Mouse (Mus musculus): ENCODE results near the gene Gm1553. TPM values are rescaled to one million over a fixed set of nuclear protein-coding genes. Genes with fewer than 3 reads are reported as not detected.

The Gm1553 gene
- not detected in 2 replicates for polyA plus RNA-seq (2015; fragmentation: Nextera tagmentation; extraction: Ambion mirVana)

DNA sequence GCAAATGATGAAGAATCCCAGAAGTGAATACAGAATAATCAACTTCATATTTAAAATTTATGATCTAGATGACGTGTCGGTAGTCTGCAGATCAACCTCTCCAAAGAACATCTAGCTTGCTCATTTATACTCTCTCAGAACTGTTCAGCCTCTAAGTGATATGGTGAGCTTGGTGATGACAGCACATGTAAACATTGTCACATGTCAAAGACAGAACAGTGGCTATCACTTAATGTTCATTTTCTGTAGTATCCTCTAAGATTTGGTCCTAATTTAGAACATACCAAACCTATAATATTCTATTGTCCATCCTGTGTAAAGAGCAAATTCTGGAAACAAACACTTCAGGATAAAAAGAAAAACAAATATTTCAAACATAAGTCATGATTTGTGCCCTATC, at the start of gene Gm1553:
Gm1553 (minus strand) TSS at position 101 of the 400 bp plus-strand sequence.
- H3K36me3 ChIP-seq (ENCODE audit: control insufficient read depth, insufficient read depth, low read length) = no peaks in the 10 kb centered on the region
- no peak within 1 kb of the TSS for H3K27ac ChIP-seq (ENCODE audit: low read length)
- H3K4me1 ChIP-seq (ENCODE audit: control insufficient read depth, insufficient read depth, low read length) = no peaks in the 10 kb centered on the region
- no peak within 1 kb of the TSS for H3K4me3 ChIP-seq (ENCODE audit: low read length)
- H3K9me3 ChIP-seq (ENCODE audit: control insufficient read depth, low read length) = no peaks in the 10 kb centered on the region
- H3K4me2 ChIP-seq (ENCODE audit: low read depth, low read length) = no peak within 1 kb of the TSS
- 87% methylated on average over 2 of the region's 2 CpGs for WGBS
- no peaks in the 10 kb centered on the region for H3K27me3 ChIP-seq (replicated peaks; ENCODE audit: control insufficient read depth, insufficient read depth, low read length)
- no peak for ATAC-seq
- no peak within 1 kb of the TSS for H3K9ac ChIP-seq (ENCODE audit: low read depth, low read length)

Other genes starting within 250 kb of the Gm1553 start
- gene 4932415D10Rik, start 176.0 kb downstream of the Gm1553 start, polyA plus RNA-seq (2015; fragmentation: Nextera tagmentation; extraction: Ambion mirVana) = not detected in 2 replicates
- 6.4 and 6.7 TPM in 2 replicates for gene Gm4924, start 138.4 kb downstream of the Gm1553 start, polyA plus RNA-seq (2015; fragmentation: Nextera tagmentation; extraction: Ambion mirVana)
- 57.3 and 59.6 TPM in 2 replicates for gene 1190007I07Rik, start 130.6 kb upstream of the Gm1553 start, polyA plus RNA-seq (2015; fragmentation: Nextera tagmentation; extraction: Ambion mirVana)
- 102 TPM in 2 replicates for gene Tdg, start 137.2 kb upstream of the Gm1553 start, polyA plus RNA-seq (2015; fragmentation: Nextera tagmentation; extraction: Ambion mirVana)
- gene Glt8d2, start 198.0 kb upstream of the Gm1553 start, polyA plus RNA-seq (2015; fragmentation: Nextera tagmentation; extraction: Ambion mirVana) = 5.0 and 6.8 TPM in 2 replicates
- gene Hcfc2, start 203.5 kb upstream of the Gm1553 start, polyA plus RNA-seq (2015; fragmentation: Nextera tagmentation; extraction: Ambion mirVana) = 28.2 and 29.0 TPM in 2 replicates